Mouse (Mus musculus) testis, adult 2 months (tissue): ENCODE data around the gene Tbc1d16. TPM values are rescaled to one million over a fixed set of nuclear protein-coding genes. Genes with fewer than 3 reads are reported as not detected.

ENCODE experiments used
- H3K27ac ChIP-seq: fragments of 200-500 bp; 2 replicates; pipeline ENCODE4 v1.5.1; 2012; ENCODE audit warnings: low read depth, low read length; ENCODE audit not compliant: control insufficient read depth, insufficient read depth
- H3K27me3 ChIP-seq: fragments of 200-500 bp; 2 replicates; pipeline ENCODE4 v1.6.1; 2012; ENCODE audit warnings: mild to moderate bottlenecking, low read length, moderate library complexity; ENCODE audit not compliant: control insufficient read depth, insufficient read depth
- H3K36me3 ChIP-seq: fragments of 200-500 bp; 2 replicates; pipeline ENCODE4 v1.6.1; 2012; ENCODE audit warnings: mild to moderate bottlenecking, low read length; ENCODE audit not compliant: control insufficient read depth, insufficient read depth
- H3K4me1 ChIP-seq: fragments of 200-500 bp; 2 replicates; pipeline ENCODE4 v1.6.1; 2012; ENCODE audit warnings: low read length; ENCODE audit not compliant: control insufficient read depth, insufficient read depth
- H3K4me3 ChIP-seq: fragments of 200-500 bp; 2 replicates; pipeline ENCODE4 v1.5.1; 2012; ENCODE audit warnings: low read depth, mild to moderate bottlenecking, low read length, moderate library complexity, mixed read lengths; ENCODE audit not compliant: control insufficient read depth
- CTCF ChIP-seq: fragments of 200-500 bp; IDR thresholded peaks from 2 replicates; pipeline ENCODE4 v1.5.1; 2012; ENCODE audit warnings: low read depth, mild to moderate bottlenecking, inconsistent platforms, low read length, moderate library complexity; ENCODE audit not compliant: control insufficient read depth, insufficient read depth, insufficient replicate concordance
- POLR2A ChIP-seq: fragments of 200-500 bp; IDR thresholded peaks from 2 replicates; pipeline ENCODE4 v1.6.1; 2012; ENCODE audit warnings: low read depth, mild to moderate bottlenecking, inconsistent platforms, low read length, moderate library complexity; ENCODE audit not compliant: control insufficient read depth
- polyA plus RNA-seq: library from polyadenylated mRNA; depleted of rRNA; stranded (reverse); fragments of >200 nt; gene quantifications from 2 replicates; pipeline ENCODE4 v1.2.3, GENCODE M21; 2012

Tbc1d16 gene
- polyA plus RNA-seq, 1 experiment: 1.1 TPM

DNA sequence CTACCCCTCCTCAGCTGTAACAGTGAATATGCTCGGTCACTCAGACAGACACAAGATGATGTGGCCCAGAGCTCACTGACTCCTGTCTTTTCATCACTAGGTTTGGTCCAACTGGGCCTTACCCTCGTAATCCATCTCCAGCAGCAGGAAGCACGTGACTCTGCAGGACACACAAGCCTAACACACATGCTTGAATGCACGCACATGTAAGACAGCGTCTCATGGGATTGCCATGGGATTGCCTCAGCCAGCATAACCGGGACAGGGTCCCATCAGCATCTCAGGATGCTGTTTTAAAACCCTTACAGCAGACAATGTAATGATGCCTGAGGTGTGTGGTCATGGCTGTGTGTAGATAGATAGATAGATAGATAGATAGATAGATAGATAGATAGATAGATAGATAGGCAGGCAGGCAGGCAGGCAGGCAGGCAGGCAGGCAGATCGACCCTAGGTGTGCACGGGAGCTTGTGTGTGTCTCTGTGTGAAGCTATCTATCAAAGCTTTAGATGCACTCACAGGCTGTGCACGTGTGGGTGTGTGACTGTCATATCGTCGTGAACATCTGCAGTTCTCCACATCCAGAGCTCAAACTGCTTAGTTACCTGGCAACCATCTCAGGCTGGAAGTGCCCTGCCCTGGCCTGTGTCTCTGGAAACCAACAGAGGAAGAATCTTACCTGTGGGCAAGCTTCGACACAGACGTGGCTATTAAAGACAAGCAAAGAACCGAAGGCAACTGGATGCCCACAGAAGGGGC lies 47.3 kb downstream of the Tbc1d16 start:
- TF ChIP-seq POLR2A (no peak), CTCF (no peak)
- Histone ChIP-seq H3K36me3 (no peaks in the 10 kb centered on the region), H3K27me3 (no peaks in the 10 kb centered on the region), H3K27ac (no peak overlapping the region), H3K4me1 (peaks cover 6% of the 10 kb centered on the region), H3K4me3 (no peak overlapping the region)

DNA sequence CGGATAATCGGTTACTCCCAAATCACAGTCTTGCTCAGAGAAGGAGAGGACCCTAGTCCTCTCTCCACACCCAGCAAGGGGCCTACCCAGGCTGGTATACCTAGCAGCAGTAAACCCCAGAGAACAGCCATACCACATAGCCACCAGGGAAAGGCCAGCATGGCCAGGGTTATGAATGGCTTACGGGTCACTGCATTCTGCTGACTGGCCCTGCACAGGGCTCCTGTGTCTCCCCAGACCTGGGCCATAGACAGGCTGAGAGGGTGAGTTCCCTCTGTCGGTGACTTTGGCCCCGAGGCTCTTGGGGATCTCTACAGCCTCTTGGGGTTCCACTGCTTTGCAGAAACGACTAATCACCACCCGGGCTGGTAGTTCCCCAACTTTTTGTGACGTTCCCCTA lies 50.0 kb downstream of the Tbc1d16 start:
- no peak overlapping the region for H3K27ac ChIP-seq
- H3K4me1 ChIP-seq: no peaks in the 10 kb centered on the region
- no peak for TF ChIP-seq POLR2A
- TF ChIP-seq CTCF: no peak
- H3K27me3 ChIP-seq: no peaks in the 10 kb centered on the region
- no peak overlapping the region for H3K4me3 ChIP-seq
- H3K36me3 ChIP-seq: no peaks in the 10 kb centered on the region

DNA sequence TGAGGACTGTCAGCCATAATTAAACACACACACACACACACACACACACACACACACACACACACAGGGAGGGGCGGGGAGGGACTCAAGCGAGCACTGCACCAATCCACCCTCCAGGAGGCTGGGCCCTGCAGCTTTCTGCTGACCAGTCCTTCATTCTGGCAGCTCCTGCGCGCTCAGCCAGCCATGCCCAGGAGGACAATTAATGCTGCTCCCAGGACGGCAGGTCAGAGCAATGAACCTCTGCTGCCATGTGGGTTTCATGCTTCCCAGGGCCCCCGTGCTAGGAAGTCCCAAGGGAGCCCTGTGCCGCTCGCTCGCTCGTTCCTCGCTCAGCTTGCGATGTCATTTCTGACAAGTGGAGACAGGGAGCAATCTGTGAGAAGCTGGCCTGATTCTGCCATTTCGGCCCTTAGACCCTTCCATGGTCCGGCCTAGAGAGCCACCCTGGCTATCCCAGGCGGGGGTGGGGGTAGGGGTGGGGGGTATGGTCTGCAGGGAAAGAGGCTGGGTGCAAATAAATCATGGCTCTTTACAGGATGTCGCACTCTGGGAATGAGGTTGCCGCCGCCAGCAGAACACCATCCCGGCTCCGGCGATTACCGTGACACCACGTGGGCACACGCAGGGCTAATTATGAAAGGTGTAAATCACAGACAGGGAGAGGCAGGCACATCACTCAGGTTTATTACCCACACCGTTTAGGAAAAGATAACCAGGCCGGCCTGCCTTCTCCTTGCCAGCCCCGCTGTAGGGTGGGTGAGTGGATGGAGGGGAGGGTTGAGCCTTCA lies 51.7 kb downstream of the Tbc1d16 start:
- Histone ChIP-seq H3K27me3 (no peaks in the 10 kb centered on the region), H3K4me1 (no peaks in the 10 kb centered on the region), H3K27ac (no peak overlapping the region), H3K36me3 (no peaks in the 10 kb centered on the region), H3K4me3 (no peak overlapping the region)
- TF ChIP-seq CTCF (no peak), POLR2A (no peak)

DNA sequence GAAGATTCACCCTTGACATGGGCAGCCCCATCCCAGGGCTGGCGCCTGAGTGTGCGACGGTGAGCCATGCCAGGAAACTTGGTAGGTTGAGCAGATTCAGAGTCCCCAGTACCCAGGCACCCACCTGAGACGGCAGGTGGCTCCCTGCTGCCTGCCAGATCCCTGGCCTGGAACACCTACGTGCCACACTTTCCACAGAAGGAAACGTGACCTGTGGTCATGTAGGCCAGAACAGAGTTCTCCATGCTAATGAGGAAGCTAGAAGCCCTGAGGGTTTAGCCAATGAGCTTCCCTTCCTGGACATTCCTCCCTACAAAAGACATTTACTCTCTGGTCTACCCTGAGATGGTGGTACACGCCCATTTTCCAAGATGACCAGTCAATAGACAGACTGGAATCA lies 56.7 kb downstream of the Tbc1d16 start:
- Histone ChIP-seq H3K36me3 (no peaks in the 10 kb centered on the region), H3K27ac (no peak overlapping the region), H3K4me3 (no peak overlapping the region), H3K27me3 (no peaks in the 10 kb centered on the region), H3K4me1 (no peaks in the 10 kb centered on the region)
- TF ChIP-seq CTCF (no peak), POLR2A (no peak)

DNA sequence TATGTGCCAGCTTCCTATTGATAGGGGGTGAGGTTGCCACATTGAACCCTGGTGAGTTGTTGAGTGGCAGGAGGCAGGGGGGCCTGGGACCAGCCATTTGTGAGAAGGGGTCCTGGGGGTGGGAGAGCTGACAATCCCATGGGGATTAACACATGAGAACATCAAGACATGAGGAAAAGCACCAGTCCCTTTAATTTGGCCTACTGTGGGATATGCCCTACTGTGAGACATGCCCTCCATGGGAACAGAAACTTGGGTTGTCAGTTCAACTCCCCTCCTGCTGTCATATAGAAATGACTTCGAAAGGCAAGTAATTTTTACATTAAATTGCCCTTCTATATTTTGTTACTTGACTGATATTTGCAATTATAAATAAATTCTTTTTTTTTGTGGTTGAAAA lies 59.4 kb downstream of the Tbc1d16 start:
- H3K4me1 ChIP-seq: no peaks in the 10 kb centered on the region
- H3K27ac ChIP-seq: no peak overlapping the region
- H3K4me3 ChIP-seq: no peak overlapping the region
- no peaks in the 10 kb centered on the region for H3K27me3 ChIP-seq
- no peaks in the 10 kb centered on the region for H3K36me3 ChIP-seq
- TF ChIP-seq POLR2A (no peak), CTCF (no peak)

DNA sequence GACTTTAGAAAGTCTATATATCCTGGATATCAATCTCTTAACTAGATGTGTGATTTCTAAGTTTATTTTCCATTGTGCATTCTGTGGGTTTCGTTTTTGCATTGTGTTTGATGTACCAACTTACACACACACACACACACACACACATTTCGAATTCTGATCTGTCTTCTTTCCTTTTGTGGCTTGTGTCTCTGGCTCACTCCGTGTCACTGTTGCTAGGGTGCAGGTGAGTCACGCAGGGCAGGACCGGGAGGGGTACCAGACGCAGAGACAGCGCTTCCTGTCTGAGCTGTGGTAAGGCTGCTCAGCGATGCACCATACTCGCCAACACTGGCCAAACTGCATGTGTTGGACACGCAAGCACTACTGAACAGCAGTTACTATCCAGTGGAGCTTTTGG lies 62.3 kb downstream of the Tbc1d16 start:
- H3K4me1 ChIP-seq: no peaks in the 10 kb centered on the region
- TF ChIP-seq CTCF (no peak), POLR2A (no peak)
- no peak overlapping the region for H3K27ac ChIP-seq
- no peaks in the 10 kb centered on the region for H3K27me3 ChIP-seq
- no peaks in the 10 kb centered on the region for H3K36me3 ChIP-seq
- H3K4me3 ChIP-seq: no peak overlapping the region

DNA sequence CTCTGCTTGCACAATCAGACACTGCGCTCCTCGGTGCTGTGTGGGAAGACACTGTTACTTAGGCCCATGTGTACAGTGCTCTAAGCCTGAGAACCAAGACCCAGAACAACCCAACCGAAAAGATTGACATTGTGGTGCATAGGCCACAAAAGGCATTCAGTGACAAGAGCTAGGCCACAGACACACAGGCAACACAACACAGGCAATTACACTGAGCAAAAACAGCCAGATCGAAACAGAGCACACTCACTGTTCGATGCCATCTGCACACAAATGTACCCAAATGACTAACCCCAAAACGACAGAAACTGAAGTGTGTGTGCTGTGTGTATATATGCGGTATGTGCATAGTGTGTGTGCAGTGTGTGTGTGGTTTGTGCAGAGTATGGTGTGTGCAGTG lies 63.9 kb downstream of the Tbc1d16 start:
- no peaks in the 10 kb centered on the region for H3K27me3 ChIP-seq
- H3K36me3 ChIP-seq: no peaks in the 10 kb centered on the region
- H3K4me1 ChIP-seq: peaks cover 2% of the 10 kb centered on the region; the same call in 1 of the 2 replicates
- TF ChIP-seq POLR2A (no peak), CTCF (no peak)
- H3K4me3 ChIP-seq: no peak overlapping the region
- H3K27ac ChIP-seq: no peak overlapping the region

DNA sequence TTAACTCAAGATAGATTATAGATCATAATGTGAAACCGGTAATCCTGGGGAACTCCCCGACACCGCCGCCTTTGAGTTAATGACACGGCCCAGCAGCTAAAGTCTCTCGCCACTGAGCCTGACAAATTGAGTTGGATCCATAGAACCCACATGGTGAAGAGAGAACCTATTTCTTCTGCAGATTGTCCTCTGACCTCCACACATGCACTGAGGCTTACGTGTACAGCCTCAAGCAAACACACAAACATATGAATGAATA lies 64.6 kb downstream of the Tbc1d16 start:
- H3K27ac ChIP-seq: no peak overlapping the region
- peaks cover 5% of the 10 kb centered on the region for H3K4me1 ChIP-seq

More for the DNA sequence above, 64.6 kb downstream of the Tbc1d16 start:
- Histone ChIP-seq H3K4me3 (no peak overlapping the region), H3K36me3 (no peaks in the 10 kb centered on the region), H3K27me3 (no peaks in the 10 kb centered on the region)
- TF ChIP-seq POLR2A (no peak), CTCF (no peak)
